Mouse (Mus musculus): ENCODE measurements around the gene Add3. TPM values are rescaled to one million over a fixed set of nuclear protein-coding genes. Genes with fewer than 3 reads are reported as not detected.
"Not testable (repeated sequence)": the region's sequence is repeated elsewhere in the genome, so short reads cannot be mapped to it uniquely, and the experiment has no call there.

The Add3 gene
- total RNA-seq, 4 experiments from 2014 or later = 17.4 to 25.8 (median 20.8) TPM

- no peak for DNase-seq (ENCODE audit: low spot score in 2 of 2)
These were observed 51.7 kb downstream of the Add3 start for GRCm38 (mm10) chr19:53191867-53192487.

DNA sequence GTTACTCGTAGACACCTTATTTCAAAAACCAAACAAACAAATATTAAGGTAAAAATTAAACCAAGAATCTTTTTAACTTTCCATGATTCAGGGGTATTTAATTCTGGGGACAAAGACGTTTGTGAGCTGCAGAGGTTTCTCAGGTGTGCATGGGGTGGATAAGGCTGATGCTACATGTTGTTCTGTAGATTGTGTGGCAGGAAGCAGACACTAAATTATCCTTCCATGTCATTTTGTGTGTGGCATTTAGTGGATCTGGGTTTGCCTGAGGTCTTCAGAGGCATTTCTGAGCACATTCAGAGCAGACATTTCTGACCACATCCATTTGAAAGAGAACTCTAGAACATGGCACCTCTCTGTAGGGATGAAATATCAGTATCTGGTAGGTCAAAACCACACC, 52.9 kb downstream of the Add3 start:
- DNase-seq (ENCODE audit: low spot score in 2 of 2) = no peak

DNA sequence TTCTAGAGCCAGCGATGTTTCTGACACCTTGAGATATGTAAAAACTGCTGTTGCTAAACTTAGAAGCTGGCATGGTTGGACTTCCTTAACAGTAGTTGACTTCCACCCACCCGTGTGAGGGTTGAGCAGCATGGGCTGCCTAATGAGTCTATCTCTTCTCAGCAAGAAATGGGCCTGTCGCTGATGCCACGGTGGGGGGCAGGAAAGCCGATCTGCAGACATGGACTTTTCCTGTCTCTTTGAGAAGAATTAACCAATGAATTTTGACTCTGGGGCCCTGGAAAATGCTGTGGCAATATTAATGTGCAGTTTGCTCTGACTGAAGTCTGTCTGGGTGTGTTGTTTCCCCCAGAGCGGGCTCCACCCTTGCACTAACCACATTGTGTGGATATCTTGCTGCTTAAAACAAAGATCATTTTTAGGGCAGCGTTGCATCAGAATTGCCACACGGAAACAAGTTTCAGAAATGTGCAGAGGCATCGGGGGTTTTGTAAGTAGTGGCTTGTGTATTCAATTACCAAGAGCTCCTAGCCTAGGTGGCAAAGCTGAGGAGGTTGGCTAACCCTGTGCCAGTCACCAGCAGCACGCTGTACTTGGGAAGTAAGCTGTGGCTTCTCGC, 53.8 kb downstream of the Add3 start:
- no peak for DNase-seq (ENCODE audit: low spot score in 2 of 2)

DNA sequence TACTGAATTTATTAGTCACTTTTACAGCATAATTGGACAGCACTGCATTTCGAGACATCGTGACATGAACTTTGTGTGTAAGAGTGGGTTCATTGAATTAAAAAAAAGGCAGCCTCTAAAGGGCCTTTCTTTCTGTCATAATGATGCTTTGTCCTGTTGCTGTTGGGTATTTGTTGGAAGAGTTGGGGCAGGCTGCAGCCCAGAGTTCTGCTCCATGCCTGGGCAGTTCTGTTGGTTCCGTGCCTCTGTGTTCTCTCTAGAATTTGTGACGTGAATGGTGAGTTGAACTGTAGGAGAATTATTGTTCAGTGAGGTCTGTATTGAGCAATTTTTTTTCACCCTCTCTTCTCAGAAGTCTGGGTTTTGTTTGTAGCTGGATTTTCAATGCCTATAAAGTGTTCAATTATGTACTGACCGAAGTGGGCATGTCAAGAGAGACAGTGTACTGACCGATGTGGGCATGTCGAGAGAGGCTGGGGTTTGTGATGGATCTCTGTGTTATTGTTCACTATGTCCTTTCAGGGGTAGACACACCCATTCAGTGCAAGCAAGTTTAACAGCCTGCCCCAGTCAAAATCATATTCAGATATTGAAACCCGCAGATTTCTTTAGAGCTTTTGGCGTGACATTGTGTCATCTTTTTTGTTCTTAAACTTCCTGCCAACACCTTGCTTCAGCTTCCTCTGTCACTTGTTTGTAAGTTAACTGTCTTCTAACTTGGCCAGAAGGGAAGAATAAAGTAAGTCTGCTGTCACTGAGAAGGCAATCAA, 54.7 kb downstream of the Add3 start:
- DNase-seq (ENCODE audit: low spot score in 2 of 2) = no peak

- no peak for DNase-seq (ENCODE audit: low spot score in 2 of 2)
These were observed 56.7 kb downstream of the Add3 start for GRCm38 (mm10) chr19:53196961-53197360.

DNA sequence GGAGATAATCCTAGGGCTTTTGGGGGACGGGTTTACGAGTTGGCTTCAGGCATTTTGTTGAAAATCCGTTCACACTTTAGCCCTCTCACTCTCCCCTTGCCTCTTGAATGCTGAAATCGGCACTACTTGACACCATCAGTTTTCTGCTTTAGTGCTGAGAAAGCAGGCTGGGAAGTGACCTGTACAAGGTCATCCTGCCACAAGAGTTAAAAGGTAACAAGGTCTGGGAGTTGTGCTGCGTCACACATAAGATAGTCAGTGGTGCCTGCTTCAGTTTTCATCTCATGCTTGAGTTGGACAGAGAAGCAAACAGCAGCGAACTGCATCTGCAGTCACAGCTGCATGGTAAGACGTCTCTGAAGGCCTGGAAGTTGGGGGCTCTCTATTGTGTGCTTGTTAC, 57.5 kb downstream of the Add3 start:
- DNase-seq (ENCODE audit: low spot score in 2 of 2) = no peak

- no peak for DNase-seq (ENCODE audit: low spot score in 2 of 2)
These were observed 58.7 kb downstream of the Add3 start for GRCm38 (mm10) chr19:53198706-53199572.

DNA sequence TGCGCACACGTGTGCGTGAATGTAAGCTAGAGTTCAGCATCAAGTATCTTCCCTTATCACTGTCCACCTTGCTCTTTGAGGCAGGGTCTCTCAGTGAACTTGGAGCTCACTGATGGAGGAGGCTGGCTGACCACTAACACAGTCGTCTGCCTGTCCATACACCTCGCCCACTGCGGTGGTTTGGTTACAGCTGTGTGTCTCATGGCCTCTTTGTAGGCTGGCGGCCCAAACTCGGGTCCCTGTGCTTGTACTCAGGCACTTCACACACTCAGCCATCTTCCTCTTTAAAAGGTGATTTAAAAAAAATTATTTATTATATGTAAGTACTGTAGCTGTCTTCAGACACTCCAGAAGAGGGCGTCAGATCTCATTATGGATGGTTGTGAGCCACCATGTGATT, 59.5 kb downstream of the Add3 start:
- DNase-seq (ENCODE audit: low spot score in 2 of 2) = no peak

DNA sequence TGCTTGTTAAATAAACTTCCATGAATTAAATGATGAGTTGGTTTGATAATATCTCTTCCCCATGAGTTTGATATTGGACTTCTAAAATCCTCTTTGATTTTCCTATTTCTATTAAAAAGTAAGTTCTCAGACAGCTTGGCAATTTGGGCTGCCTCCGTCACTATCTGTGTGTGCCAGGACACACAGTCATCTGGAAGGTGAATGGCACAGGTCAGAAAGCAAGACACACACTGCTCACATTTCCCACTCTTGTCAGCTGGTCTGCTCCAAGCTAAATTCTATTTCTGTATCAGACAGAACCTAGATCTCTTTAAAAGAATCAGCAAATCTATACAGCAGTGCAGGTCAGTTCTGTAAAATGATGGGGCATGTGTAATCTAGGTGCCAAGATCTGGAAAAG, 61.9 kb downstream of the Add3 start:
- no peak for DNase-seq (ENCODE audit: low spot score in 2 of 2)

DNA sequence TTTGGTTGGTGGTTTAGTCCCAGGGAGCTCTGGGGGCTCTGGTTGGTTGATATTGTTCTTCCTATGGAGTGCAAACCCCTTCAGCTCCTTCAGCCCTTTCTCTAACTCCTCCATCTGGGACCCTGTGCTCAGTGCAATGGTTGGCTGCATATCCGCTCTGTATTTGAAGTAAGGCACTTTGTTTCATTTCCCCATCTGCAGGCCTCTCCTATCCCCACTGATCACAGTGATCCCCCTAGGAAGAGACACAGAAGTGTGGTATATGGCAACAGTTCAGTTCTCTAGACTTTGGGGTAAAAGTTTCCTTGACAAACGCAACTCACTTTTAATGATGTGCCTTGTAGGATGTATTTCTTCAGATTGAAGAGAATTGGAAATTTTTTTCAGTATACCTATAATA, 66.7 kb downstream of the Add3 start:
- DNase-seq (ENCODE audit: low spot score in 2 of 2) = no peak

DNA sequence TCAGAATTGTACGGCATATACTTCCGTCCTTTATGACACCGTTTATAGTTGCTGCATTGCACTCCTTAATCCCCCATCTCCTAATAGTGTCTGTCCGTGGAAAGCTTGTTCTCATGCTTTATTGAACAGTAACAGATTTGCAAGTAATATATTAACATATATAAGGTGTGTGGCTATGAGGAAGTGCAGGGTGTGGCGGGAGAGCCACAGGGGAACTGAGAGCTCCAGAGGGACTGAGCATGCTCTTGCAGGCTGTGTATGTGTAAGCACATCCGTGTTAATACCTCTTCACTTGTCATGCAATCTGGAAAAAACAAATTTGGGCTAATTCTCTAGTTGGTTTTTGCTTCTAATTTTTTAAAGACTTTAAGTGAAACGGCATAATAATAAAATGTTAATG, 68.6 kb downstream of the Add3 start:
- DNase-seq (ENCODE audit: low spot score in 2 of 2) = no peak

DNA sequence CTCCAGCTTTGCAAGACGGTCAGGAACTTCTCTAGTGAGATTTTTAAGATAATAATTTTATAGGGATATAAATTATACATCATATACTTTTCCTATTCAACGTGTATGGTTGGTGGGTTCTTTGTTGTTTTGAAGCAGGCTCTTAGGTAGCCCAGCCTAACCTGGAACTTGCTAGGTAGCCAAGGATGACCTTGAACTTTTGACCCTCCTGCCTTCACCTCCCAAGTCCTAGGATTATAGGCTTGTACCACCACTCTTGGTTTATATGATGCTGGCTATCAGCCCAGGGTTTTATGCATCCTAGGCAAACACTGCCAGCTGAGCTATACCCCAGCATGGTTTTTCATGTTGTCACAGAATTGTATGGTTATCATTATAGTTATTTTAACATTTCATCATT, 70.0 kb downstream of the Add3 start:
- DNase-seq (ENCODE audit: low spot score in 2 of 2) = no peak

DNA sequence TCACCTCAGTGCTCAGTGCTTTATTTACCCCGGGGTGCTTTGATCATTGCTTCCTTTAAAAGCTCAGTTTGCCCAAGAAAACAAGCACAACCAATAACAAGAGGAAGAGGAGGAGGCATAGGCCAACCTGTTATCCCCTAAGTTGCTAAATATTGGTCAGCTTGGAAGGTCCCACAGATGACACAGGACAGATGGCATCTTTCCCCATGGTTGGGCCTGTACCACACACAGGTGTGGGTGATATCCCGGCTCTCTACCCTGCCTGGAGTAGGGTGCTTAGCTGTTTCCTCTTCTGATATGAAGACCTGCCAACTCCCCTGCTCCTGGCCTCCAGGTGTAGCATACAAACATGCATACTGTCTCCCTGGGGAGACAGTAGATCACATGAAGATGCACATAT, 75.1 kb downstream of the Add3 start:
- DNase-seq (ENCODE audit: low spot score in 2 of 2) = no peak

DNA sequence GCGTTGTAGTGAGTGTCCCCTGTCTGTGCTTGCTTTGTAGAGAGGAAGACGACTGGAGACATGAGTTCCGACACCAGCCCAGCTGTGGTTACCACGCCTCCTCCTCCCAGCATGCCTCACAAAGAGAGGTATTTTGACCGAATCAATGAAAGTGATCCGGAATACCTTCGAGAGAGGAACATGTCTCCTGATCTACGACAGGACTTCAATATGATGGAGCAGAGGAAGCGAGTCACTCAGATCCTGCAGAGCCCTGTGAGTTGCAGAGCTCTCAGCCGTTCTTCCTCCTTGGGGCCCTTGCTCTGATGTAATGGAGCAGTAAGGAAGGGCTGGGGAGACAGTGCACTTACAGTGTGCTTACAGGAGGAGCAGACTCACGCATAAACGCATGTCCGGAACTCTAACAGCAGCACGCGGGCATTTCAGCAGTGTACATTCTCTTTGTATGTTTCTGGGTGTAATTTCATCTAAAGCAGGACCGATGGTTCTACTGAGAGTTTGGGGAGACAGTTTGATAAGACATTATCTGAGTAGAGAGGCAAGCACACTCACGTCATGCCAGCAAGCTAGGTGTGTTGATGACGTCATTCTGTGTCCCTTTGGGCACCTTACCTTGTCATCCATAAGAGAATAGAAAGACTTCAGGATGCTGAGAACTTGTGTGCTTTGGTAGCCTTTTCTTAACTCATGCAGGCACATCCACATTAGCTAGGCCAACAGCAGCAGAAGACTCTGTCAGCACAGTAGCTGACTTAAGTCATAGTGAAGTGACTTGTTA, 76.7 kb downstream of the Add3 start:
- no peak for DNase-seq (ENCODE audit: low spot score in 2 of 2)

DNA sequence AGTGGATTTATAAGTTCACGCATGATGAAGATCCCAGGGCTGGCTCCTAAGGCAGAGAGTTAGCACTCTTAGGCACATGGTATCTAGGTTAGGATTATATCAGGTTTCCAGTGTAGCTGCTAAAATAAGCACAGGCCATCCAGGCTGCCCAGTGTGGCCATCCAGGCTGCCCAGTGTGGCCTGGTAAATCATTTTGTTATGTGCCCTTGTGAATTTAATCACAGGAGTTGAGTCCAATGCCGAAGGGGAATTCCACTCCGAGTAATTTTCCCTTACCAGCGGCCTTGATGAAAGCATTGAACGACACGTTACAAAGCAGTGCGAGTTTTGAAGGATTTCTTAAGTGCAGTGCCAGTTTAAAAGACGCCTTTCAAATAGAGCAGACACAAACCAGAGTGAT, 77.6 kb downstream of the Add3 start:
- peak; percentile 48 to 68 for DNase-seq (ENCODE audit: low spot score in 2 of 2)

GRCm38 (mm10) chr19:53219305-53219704, 79.1 kb downstream of the Add3 start:
- no peak for DNase-seq (ENCODE audit: low spot score in 2 of 2)

- no peak for DNase-seq (ENCODE audit: low spot score in 2 of 2)
These were observed 80.9 kb downstream of the Add3 start for GRCm38 (mm10) chr19:53221186-53221585.

GRCm38 (mm10) chr19:53225249-53226070, 85.2 kb downstream of the Add3 start:
- not testable (repeated sequence) for DNase-seq (ENCODE audit: low spot score in 2 of 2)

GRCm38 (mm10) chr19:53226651-53227050, 86.4 kb downstream of the Add3 start:
- DNase-seq (ENCODE audit: low spot score in 2 of 2) = no peak

Measured in gastrocnemius, adult 8-10 months (tissue).